Mouse (Mus musculus): Measurements from ENCODE around the gene Aebp2.

Aebp2 gene

DNA sequence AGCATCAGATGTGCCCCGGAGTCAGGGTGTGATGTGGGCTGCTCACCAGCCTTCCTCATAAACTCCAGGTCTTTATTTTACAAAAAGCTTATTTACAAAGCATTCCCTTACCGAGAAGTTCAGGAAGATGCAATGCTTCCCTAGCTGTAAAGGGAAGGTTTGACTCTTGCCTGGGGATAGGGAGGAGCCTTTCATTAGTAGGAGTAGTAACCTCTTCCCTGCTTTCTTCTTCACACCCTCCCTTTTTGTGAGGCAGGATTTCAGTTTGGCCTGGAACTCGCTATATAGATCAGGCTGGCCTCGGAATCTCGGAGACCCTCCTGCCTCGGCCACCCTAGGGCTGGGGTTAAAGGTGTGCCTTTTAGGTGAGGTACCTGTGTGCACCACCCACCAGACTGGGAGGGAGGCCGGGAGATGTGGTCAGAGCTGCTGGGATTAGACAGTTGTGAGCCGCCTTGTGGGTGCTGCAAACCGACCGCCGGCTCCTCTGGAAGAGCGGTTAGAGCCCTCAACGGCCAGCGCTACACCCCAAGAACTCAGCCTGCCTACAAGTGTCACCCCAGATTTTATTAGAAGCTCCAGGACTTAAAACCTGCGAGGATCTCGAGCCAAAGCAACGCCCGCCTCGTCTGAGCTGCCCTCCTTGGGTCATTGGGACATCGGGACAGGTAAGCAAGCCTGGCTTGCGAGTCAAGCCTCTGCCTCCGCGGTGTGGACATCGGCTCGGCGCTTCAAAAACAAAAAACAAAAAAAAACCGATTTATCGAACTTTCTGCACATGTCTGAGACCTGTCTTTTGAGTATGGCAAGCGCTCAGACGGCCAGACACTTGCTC, at the start of gene Aebp2:
Gene Aebp2 (plus strand): TSS at position 273 of the 835 bp plus-strand sequence.
- POLR2A ChIA-PET: interaction anchor here (0.7 to 3.6 kb wide), 25 partner anchors 9 to 171 kb away, joined by 3 to 91 read pairs (median 5); no protein-coding TSS in a partner anchor
- CTCF ChIA-PET: interaction anchor here in 1 of 4 experiments (1.1 kb wide), 1 partner anchor 19 kb away, joined by 3 read pairs; no protein-coding TSS in a partner anchor

DNA sequence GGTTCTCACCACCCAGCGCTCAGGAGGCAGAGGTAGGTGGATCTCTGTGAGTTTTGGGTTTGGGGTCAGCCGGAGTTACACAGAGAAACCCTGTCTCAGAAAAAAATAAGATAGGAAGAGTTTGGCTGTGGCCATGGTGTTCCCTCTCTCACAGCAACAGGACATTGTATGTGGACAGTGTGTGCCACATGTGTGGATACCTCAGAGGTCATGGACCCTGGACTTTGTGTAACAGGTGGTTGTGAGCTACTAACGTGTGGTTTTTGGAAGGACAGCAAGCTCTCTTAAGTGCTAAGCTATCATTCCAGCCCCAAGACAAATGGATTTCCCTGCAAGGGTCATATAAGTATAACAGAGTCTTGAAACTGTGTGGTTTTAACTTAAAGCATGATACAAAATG, 47.5 kb upstream of the Aebp2 start:
- ChIA-PET POLR2A (no interaction called here), CTCF (interaction anchor here in 1 of 4 experiments (0.5 kb wide), 1 partner anchor 158 kb away, joined by 4 read pairs; no protein-coding TSS in a partner anchor)

DNA sequence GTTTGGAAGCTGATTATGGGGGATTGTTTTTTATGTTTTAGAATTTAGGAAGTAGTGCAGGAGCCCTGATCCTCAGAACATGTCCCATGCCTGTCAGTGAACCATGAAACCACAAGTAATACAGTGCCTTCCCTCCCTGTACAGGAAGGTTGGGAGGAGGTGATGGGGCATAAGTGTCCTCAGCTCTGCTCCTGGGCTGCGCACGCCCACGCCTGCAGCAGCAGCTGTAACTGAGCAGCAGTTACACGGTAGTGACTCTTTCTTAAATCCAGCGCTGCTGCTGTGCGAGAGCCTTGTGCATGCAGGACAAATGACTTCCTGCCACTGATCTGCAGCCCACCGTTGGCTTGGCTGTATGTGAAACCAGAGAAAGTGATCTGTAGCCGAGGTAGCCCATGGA, 46.3 kb upstream of the Aebp2 start:
- ChIA-PET CTCF (interaction anchor here in 3 of 4 experiments (0.9 to 2.5 kb wide), 10 partner anchors 8 to 139 kb away, joined by 3 to 12 read pairs (median 4); no protein-coding TSS in a partner anchor), POLR2A (interaction anchor here in 3 of 4 experiments (0.7 to 2.2 kb wide), 10 partner anchors 20 to 71 kb away, joined by 3 to 8 read pairs (median 3); no protein-coding TSS in a partner anchor)

GRCm38 (mm10) chr6:140576961-140577821, 45.3 kb upstream of the Aebp2 start:
- ChIA-PET POLR2A (interaction anchor here (0.6 to 2.2 kb wide), 27 partner anchors 8 to 275 kb away, joined by 3 to 17 read pairs (median 3); partner anchors contain the start of gene Aebp2 (in 1 of the 4)), CTCF (interaction anchor here in 3 of 4 experiments (0.6 to 2.5 kb wide), 13 partner anchors 9 to 576 kb away, joined by 3 to 12 read pairs (median 4); no protein-coding TSS in a partner anchor)

GRCm38 (mm10) chr6:140577822-140578170, 44.7 kb upstream of the Aebp2 start:
- CTCF ChIA-PET: interaction anchor here in 2 of 4 experiments (1.4 to 2.5 kb wide), 4 partner anchors 14 to 135 kb away, joined by 3 to 12 read pairs (median 6); no protein-coding TSS in a partner anchor
- POLR2A ChIA-PET: interaction anchor here in 3 of 4 experiments (1.0 to 2.2 kb wide), 15 partner anchors 11 to 129 kb away, joined by 3 to 17 read pairs (median 4); partner anchors contain the start of gene Aebp2 (in 1 of the 3)

DNA sequence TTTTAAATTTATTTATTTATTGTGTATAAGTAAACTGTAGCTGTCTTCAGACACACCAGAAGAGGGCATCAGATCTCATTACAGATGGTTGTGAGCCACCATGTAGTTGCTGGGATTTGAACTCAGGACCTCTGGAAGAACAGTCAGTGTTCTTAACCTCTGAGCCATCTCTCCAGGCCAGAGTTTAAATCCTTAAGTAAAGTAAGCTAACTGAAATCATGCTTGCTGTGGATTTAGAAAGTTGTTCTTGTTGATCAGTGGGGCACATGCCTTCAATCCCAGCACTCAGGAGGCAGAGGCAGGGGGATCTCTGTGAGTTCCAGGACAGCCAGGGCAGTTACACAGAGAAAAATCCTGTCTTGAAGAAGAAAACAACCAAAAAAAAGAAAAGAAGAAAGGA, 43.5 kb upstream of the Aebp2 start:
- CTCF ChIA-PET: interaction anchor here in 1 of 4 experiments (0.6 kb wide), 2 partner anchors 10 to 51 kb away, joined by 3 to 7 read pairs; no protein-coding TSS in a partner anchor
- POLR2A ChIA-PET: interaction anchor here in 3 of 4 experiments (1.0 to 1.4 kb wide), 3 partner anchors 11 to 41 kb away, joined by 3 to 5 read pairs (median 3); no protein-coding TSS in a partner anchor

DNA sequence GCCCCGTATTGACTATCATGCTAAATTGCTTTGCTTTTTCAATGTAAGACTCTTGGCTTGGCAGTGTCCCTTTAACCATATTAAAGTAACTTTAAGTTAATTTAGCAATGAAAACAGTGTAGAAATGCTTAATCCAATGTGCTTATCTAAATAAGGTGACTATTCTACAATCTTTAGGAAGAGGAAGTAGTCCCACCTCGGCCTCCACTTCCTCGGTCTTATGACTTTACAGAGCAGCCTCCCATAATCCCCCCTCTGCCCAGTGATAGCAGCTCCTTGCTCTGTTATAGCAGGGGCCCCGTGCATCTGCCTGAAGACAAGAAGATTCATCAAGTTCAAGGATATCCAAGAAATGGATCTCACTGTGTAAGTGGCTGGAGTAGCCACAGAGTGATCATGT, 42.3 kb upstream of the Aebp2 start:
- POLR2A ChIA-PET: interaction anchor here in 2 of 4 experiments (1.4 to 1.9 kb wide), 2 partner anchors 18 to 28 kb away, joined by 3 to 8 read pairs; no protein-coding TSS in a partner anchor
- CTCF ChIA-PET: no interaction called here

- POLR2A ChIA-PET: interaction anchor here in 3 of 4 experiments (0.7 to 2.3 kb wide), 7 partner anchors 9 to 22 kb away, joined by 3 to 10 read pairs (median 4); no protein-coding TSS in a partner anchor
- CTCF ChIA-PET: interaction anchor here in 2 of 4 experiments (0.6 to 1.3 kb wide), 3 partner anchors 9 to 11 kb away, joined by 3 read pairs; no protein-coding TSS in a partner anchor
Observed at GRCm38 (mm10) chr6:140586714-140587259, 35.7 kb upstream of the Aebp2 start.

DNA sequence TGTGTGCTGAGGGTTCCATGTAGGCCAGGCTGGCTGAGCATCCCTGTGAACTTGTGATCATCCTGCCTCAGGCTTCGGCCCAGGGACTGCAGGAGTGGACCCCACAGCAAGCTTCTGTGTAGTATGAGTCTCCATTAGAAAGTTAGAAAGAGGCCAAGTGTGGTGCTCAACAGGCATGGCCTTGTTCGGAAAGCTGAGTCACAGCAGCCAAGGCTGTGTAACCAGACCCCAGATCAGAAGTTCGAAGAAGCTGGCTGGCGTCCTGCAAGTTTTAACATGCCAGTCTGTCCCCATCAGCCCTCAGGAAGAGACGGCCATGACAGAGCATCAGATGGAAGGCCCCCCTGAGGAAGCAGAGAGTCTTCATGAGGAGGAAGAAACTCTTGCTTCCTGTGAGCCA, 31.1 kb upstream of the Aebp2 start:
- POLR2A ChIA-PET: interaction anchor here in 3 of 4 experiments (0.6 to 5.5 kb wide), 9 partner anchors 9 to 114 kb away, joined by 3 to 22 read pairs (median 4); no protein-coding TSS in a partner anchor
- CTCF ChIA-PET: interaction anchor here in 2 of 4 experiments (1.2 to 1.5 kb wide), 4 partner anchors 14 to 124 kb away, joined by 3 to 5 read pairs (median 3); no protein-coding TSS in a partner anchor

GRCm38 (mm10) chr6:140592713-140593112, 29.8 kb upstream of the Aebp2 start:
- CTCF ChIA-PET: no interaction called here
- POLR2A ChIA-PET: interaction anchor here in 1 of 4 experiments (1.3 to 5.5 kb wide), 3 partner anchors 11 to 56 kb away, joined by 4 to 22 read pairs (median 5); partner anchors contain the start of gene Aebp2

GRCm38 (mm10) chr6:140593420-140594170, 28.9 kb upstream of the Aebp2 start:
- POLR2A ChIA-PET: interaction anchor here in 3 of 4 experiments (0.6 to 5.5 kb wide), 9 partner anchors 8 to 55 kb away, joined by 3 to 24 read pairs (median 8); partner anchors contain the start of gene Aebp2 (in 1 of the 3)
- CTCF ChIA-PET: interaction anchor here in 1 of 4 experiments (1.0 kb wide), 1 partner anchor 8 kb away, joined by 7 read pairs; no protein-coding TSS in a partner anchor

DNA sequence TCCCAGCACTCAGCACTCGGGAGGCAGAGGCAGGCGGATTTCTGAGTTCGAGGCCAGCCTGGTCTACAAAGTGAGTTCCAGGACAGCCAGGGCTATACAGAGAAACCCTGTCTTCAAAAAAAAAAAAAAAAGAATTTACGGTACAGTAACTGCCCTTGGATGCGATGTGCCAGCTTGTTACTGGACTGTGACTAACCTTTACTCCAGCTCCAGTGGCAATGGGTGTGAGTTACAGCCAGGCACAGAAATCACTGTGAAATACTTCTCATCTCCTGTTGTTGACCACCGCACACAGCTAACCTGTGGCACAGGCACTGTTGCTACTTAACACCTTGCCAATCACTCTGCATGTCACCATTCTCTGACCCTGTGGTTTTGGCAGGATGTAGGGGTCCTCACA, 26.9 kb upstream of the Aebp2 start:
- POLR2A ChIA-PET: interaction anchor here (0.6 to 3.7 kb wide), 30 partner anchors 8 to 117 kb away, joined by 3 to 24 read pairs (median 3); partner anchors contain the start of gene Aebp2 (in 1 of the 4)
- CTCF ChIA-PET: interaction anchor here in 3 of 4 experiments (0.5 to 1.3 kb wide), 4 partner anchors 9 to 123 kb away, joined by 3 to 4 read pairs (median 4); no protein-coding TSS in a partner anchor

DNA sequence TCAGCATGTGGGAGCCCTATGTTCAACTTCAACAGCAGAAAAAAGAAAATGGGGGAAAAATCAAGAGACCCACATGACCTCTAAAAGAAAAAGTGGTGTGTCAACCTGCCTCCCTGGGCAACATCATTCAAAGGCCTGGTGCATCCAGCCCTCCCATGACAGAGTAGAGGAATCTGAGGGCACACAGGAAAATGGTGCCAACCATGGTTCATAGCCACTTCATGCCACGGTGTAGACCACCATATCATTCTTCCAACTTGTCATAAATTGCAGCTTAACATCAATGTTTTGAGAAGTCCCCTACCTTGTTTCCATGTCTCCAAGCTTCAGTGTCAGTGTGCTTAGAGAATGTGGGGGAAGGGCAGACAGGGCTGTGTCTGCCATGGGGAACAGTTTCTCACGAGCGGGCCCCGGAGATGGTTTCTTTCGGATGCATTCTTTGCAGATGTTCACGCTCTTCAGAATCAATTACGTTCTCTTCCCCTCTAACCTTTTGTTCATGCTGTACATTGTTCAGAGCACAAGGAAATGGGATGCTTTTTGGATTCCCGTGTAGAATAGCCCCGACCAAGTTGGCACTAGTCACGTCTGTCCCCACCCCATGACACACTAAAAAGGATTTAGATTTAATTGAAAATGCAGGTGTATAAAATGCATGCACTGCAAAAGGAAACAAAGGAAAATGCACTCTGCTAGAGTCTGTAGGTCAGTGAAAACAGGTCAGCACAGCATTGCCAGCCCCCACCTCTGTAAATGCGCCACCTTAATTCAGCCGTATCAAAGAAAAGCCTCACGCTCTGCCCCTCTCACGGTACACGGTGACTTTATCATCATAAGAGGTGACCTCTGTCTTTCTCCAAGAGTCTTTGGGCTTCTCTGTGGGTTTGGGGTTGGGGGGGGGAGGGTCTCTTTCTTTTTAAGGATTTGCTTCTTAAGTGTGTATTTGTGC, 24.8 kb upstream of the Aebp2 start:
- ChIA-PET POLR2A (interaction anchor here in 3 of 4 experiments (0.7 to 3.7 kb wide), 12 partner anchors 7 to 90 kb away, joined by 3 to 24 read pairs (median 6); partner anchors contain the start of gene Aebp2 (in 3 of the 3)), CTCF (interaction anchor here in 1 of 4 experiments (0.9 kb wide), 1 partner anchor 43 kb away, joined by 3 read pairs; no protein-coding TSS in a partner anchor)

GRCm38 (mm10) chr6:140598516-140598915, 23.9 kb upstream of the Aebp2 start:
- ChIA-PET POLR2A (interaction anchor here in 3 of 4 experiments (0.7 to 2.5 kb wide), 10 partner anchors 9 to 1913 kb away, joined by 3 to 12 read pairs (median 6); partner anchors contain the start of gene Aebp2 (in 3 of the 3)), CTCF (interaction anchor here in 1 of 4 experiments (0.9 kb wide), 1 partner anchor 44 kb away, joined by 3 read pairs; no protein-coding TSS in a partner anchor)

- POLR2A ChIA-PET: interaction anchor here in 3 of 4 experiments (0.6 to 8.4 kb wide), 11 partner anchors 8 to 1912 kb away, joined by 4 to 130 read pairs (median 7); partner anchors contain the start of gene Aebp2 (in 3 of the 3)
- CTCF ChIA-PET: no interaction called here
Observed at GRCm38 (mm10) chr6:140599337-140599736, 23.1 kb upstream of the Aebp2 start.

Data from embryonic stem cell, embryonic (primary cell).